Mouse (Mus musculus): ENCODE measurements around the gene Gm5426.

- TF ChIP-seq GATA1 (IDR thresholded peaks at IDR 0.05; ENCODE audit: borderline replicate concordance, low read length), result no peak
- no peak for TF ChIP-seq FLI1 (IDR thresholded peaks at IDR 0.05; ENCODE audit: low read length)
These were observed 40.5 kb downstream of the Gm5426 start for GRCm38 (mm10) chr10:96176916-96177315.
